Mouse (Mus musculus) stomach, postnatal 0 days (tissue): ENCODE data around the gene Slc43a1.

Source experiments
- CTCF ChIP-seq: IDR thresholded peaks from 2 replicates; pipeline ENCODE4 v1.5.1; 2016; ENCODE audit warnings: antibody characterized with exemption, low read depth, mild to moderate bottlenecking, moderate library complexity
- EP300 ChIP-seq: optimal IDR thresholded peaks from 2 replicates; pipeline ENCODE3; 2016; ENCODE audit warnings: antibody characterized with exemption

GRCm38 (mm10) chr2:84803963-84804362 is 34.7 kb upstream of the Slc43a1 start:
- TF ChIP-seq CTCF (no peak), EP300 (no peak)
